Mouse (Mus musculus): Measurements from ENCODE around the gene Ces1f.

GRCm38 (mm10) chr8:93261436-93261835, 18.1 kb downstream of the Ces1f start:
- TF ChIP-seq CTCF (IDR thresholded peaks at IDR 0.05; ENCODE audit: low read depth) = no peak
- TF ChIP-seq EP300 (IDR thresholded peaks at IDR 0.05; ENCODE audit: low read depth) = no peak

Measured in liver, postnatal 0 days (tissue).